Mouse (Mus musculus) heart, embryonic 16.5 days (tissue): ENCODE measurements around the gene Efnb1. TPM values are rescaled to one million over a fixed set of nuclear protein-coding genes. Genes with fewer than 3 reads are reported as not detected.
"Not testable (repeated sequence)": the region's sequence is repeated elsewhere in the genome, so short reads cannot be mapped to it uniquely, and the experiment has no call there.

ENCODE experiments used
- ATAC-seq: fragments of 200-750 bp; cut with Nextera tagmentation; replicated peaks from 2 replicates; pipeline ENCODE4 v1.8.0; 2017; ENCODE audit warnings: moderate number of reproducible peaks; ENCODE audit not compliant: insufficient read depth, low FRiP score; ENCODE audit errors: extremely low read depth
- H3K27ac ChIP-seq: fragments of 300-500 bp; sonication (generic); 2 replicates; pipeline ENCODE4 v1.5.1; 2014; ENCODE audit warnings: mild to moderate bottlenecking, low read length, control low read depth, moderate library complexity
- H3K27me3 ChIP-seq: fragments of 300-500 bp; sonication (generic); 2 replicates; pipeline ENCODE4 v1.6.1; 2014; ENCODE audit warnings: low read length, mixed read lengths; ENCODE audit not compliant: control insufficient read depth, insufficient read depth
- H3K36me3 ChIP-seq: fragments of 300-500 bp; sonication (generic); 2 replicates; pipeline ENCODE4 v1.6.1; 2014; ENCODE audit not compliant: control insufficient read depth, insufficient read depth
- H3K4me1 ChIP-seq: fragments of 300-500 bp; sonication (generic); 2 replicates; pipeline ENCODE4 v1.6.1; 2014; ENCODE audit warnings: low read length, mixed read lengths; ENCODE audit not compliant: control insufficient read depth, insufficient read depth
- H3K4me2 ChIP-seq: fragments of 300-500 bp; sonication (generic); 2 replicates; pipeline ENCODE4 v1.6.1; 2014; ENCODE audit warnings: low read depth, mild to moderate bottlenecking, control low read depth, low read length
- H3K4me3 ChIP-seq: fragments of 300-500 bp; sonication (generic); 2 replicates; pipeline ENCODE4 v1.5.1; 2014; ENCODE audit warnings: mild to moderate bottlenecking, control low read depth, low read length
- H3K9ac ChIP-seq: fragments of 300-500 bp; sonication (generic); 2 replicates; pipeline ENCODE4 v1.6.1; 2014; ENCODE audit warnings: low read length, control low read depth
- H3K9me3 ChIP-seq: fragments of 300-500 bp; sonication (generic); replicated peaks from 2 replicates; pipeline ENCODE4 v1.6.1; 2016; ENCODE audit warnings: low read length; ENCODE audit not compliant: control insufficient read depth
- whole genome bisulfite sequencing: fragments of 180-500 bp; shearing (Covaris S2); extraction: QIAGEN DNeasy Blood & Tissue Kit; methylation state at CpG from one replicate; pipeline ENCODE4 v1.1.7; 2014; 5-methylcytosine and 5-hydroxymethylcytosine counted together
- polyA plus RNA-seq: library from polyadenylated mRNA; unstranded; fragments of >200 nt; fragmentation: Nextera tagmentation; extraction: Ambion mirVana; gene quantifications from 2 replicates; pipeline ENCODE4 v1.2.1, GENCODE M21; 2015

Gene Efnb1
- 17.4 and 19.4 TPM in 2 replicates for polyA plus RNA-seq

- Histone ChIP-seq H3K9ac (peak within 1 kb of the TSS; percentile 86), H3K27ac (peak within 1 kb of the TSS; percentile 89), H3K9me3 (no peaks in the 10 kb centered on the region), H3K27me3 (peaks cover 7% of the 10 kb centered on the region; the same call in 1 of the 2 replicates), H3K4me2 (peak within 1 kb of the TSS; percentile 71), H3K4me1 (peaks cover 15% of the 10 kb centered on the region), H3K36me3 (no peaks in the 10 kb centered on the region), H3K4me3 (peak within 1 kb of the TSS; percentile 74)
- 19% methylated on average over 35 of the region's 35 CpGs for WGBS
- peak; percentile 91 for ATAC-seq
Observed at GRCm38 (mm10) chrX:99135523-99136258, at the start of gene Efnb1. Gene Efnb1 (plus strand): TSS chrX:99136130.

- Histone ChIP-seq H3K4me1 (no peaks in the 10 kb centered on the region), H3K9ac (no peak overlapping the region), H3K4me3 (no peak overlapping the region), H3K27me3 (0 out of 2 replicates have a peak, but pooled peaks cover 5% of the 10 kb centered on the region), H3K9me3 (no peaks in the 10 kb centered on the region), H3K36me3 (no peaks in the 10 kb centered on the region), H3K4me2 (no peak overlapping the region), H3K27ac (no peak overlapping the region)
- no peak for ATAC-seq
- 58% methylated on average over 2 of the region's 2 CpGs for WGBS
Observed at GRCm38 (mm10) chrX:99092704-99093103, 43.2 kb upstream of the Efnb1 start.

GRCm38 (mm10) chrX:99111088-99111724 lies 24.7 kb upstream of the Efnb1 start:
- not testable (repeated sequence) for H3K4me2 ChIP-seq, H3K27me3 ChIP-seq, H3K4me1 ChIP-seq, H3K9ac ChIP-seq, H3K27ac ChIP-seq, H3K9me3 ChIP-seq, H3K36me3 ChIP-seq, H3K4me3 ChIP-seq
- WGBS = 68% methylated on average over 7 of the region's 10 CpGs
- peak; percentile 60; the same call in 1 of the 2 replicates for ATAC-seq

- 82% methylated on average over 5 of the region's 5 CpGs for WGBS
- no peak overlapping the region for H3K27ac ChIP-seq
- H3K36me3 ChIP-seq = no peaks in the 10 kb centered on the region
- no peaks in the 10 kb centered on the region for H3K9me3 ChIP-seq
- H3K4me1 ChIP-seq = peaks cover 3% of the 10 kb centered on the region
- ATAC-seq = no peak
- H3K9ac ChIP-seq = no peak overlapping the region
- no peak overlapping the region for H3K4me2 ChIP-seq
- H3K4me3 ChIP-seq = no peak overlapping the region
- H3K27me3 ChIP-seq = no peaks in the 10 kb centered on the region
Observed at GRCm38 (mm10) chrX:99119510-99119909, 16.4 kb upstream of the Efnb1 start.

GRCm38 (mm10) chrX:99130059-99130458 lies 5.9 kb upstream of the Efnb1 start:
- H3K27me3 ChIP-seq = peaks cover 7% of the 10 kb centered on the region; the same call in 1 of the 2 replicates
- no peak; the same call in 1 of the 2 replicates for ATAC-seq
- WGBS = 28% methylated on average over 3 of the region's 3 CpGs

GRCm38 (mm10) chrX:99132573-99132972 lies 3.4 kb upstream of the Efnb1 start:
- H3K27me3 ChIP-seq = peaks cover 7% of the 10 kb centered on the region; the same call in 1 of the 2 replicates
- H3K27ac ChIP-seq = no peak overlapping the region
- H3K9ac ChIP-seq = no peak overlapping the region
- ATAC-seq = no peak
- H3K4me1 ChIP-seq = no peaks in the 10 kb centered on the region
- no peaks in the 10 kb centered on the region for H3K9me3 ChIP-seq
- H3K4me3 ChIP-seq = no peak overlapping the region
- no peak overlapping the region for H3K4me2 ChIP-seq
- H3K36me3 ChIP-seq = no peaks in the 10 kb centered on the region
- WGBS = 73% methylated on average over 6 of the region's 6 CpGs

More at GRCm38 (mm10) chrX:99130059-99130458, 5.9 kb upstream of the Efnb1 start:
- no peaks in the 10 kb centered on the region for H3K36me3 ChIP-seq
- no peak overlapping the region for H3K4me2 ChIP-seq
- no peaks in the 10 kb centered on the region for H3K9me3 ChIP-seq
- H3K27ac ChIP-seq = no peak overlapping the region
- no peaks in the 10 kb centered on the region for H3K4me1 ChIP-seq
- no peak overlapping the region for H3K4me3 ChIP-seq
- no peak overlapping the region for H3K9ac ChIP-seq

GRCm38 (mm10) chrX:99134891-99135290 lies 1.0 kb upstream of the Efnb1 start:
- 28% methylated on average over 14 of the region's 14 CpGs for WGBS
- Histone ChIP-seq H3K4me2 (peak overlapping the region; percentile 71), H3K9ac (peak overlapping the region; percentile 57), H3K36me3 (no peaks in the 10 kb centered on the region), H3K9me3 (no peaks in the 10 kb centered on the region), H3K4me3 (peak overlapping the region; percentile 74), H3K27me3 (peaks cover 7% of the 10 kb centered on the region; the same call in 1 of the 2 replicates), H3K4me1 (peaks cover 7% of the 10 kb centered on the region), H3K27ac (peak overlapping the region; percentile 83)
- ATAC-seq = peak; percentile 20; the same call in 1 of the 2 replicates

- H3K9me3 ChIP-seq = no peaks in the 10 kb centered on the region
- H3K36me3 ChIP-seq = no peaks in the 10 kb centered on the region
- peaks cover 19% of the 10 kb centered on the region for H3K4me1 ChIP-seq
- H3K27me3 ChIP-seq = peaks cover 4% of the 10 kb centered on the region; the same call in 1 of the 2 replicates
- peak overlapping the region; percentile 69 for H3K4me2 ChIP-seq
- H3K4me3 ChIP-seq = peak overlapping the region; percentile 74
- H3K27ac ChIP-seq = peak overlapping the region; percentile 89
- ATAC-seq = 0 out of 2 replicates have a peak, but pooled peaks have one; percentile 7
- 23% methylated on average over 51 of the region's 53 CpGs for WGBS
- peak overlapping the region; percentile 86 for H3K9ac ChIP-seq
Observed at GRCm38 (mm10) chrX:99136431-99136966, 569 bp downstream of the Efnb1 start.
